Mouse (Mus musculus): ENCODE measurements around the gene Dmac1. TPM values are rescaled to one million over a fixed set of nuclear protein-coding genes. Genes with fewer than 3 reads are reported as not detected.

The Dmac1 gene
- 71.4 and 81.8 TPM in 2 replicates for polyA plus RNA-seq (2021; fragmentation: Nextera tagmentation)
- long read RNA-seq, experiment 1, transcript Dmac1-201 (2 exons, 741 nt) = major isoform, 11 of 13 reads
- long read RNA-seq, experiment 1, partial matches to known transcripts = 0 of 13 reads
- long read RNA-seq, experiment 1, other reads (novel, unspliced or antisense) = 2 of 13 reads
- long read RNA-seq, experiment 2, transcript Dmac1-201 (2 exons, 741 nt) = major isoform, 41 of 41 reads
- long read RNA-seq, experiment 2, partial matches to known transcripts = 0 of 41 reads
- long read RNA-seq, experiment 2, other reads (novel, unspliced or antisense) = 0 of 41 reads

GRCm38 (mm10) chr4:75278197-75279175, at the start of gene Dmac1:
Dmac1 (minus strand) TSS chr4:75278305.

All from left cerebral cortex, adult 6 months (tissue).